Mouse (Mus musculus) layer of hippocampus, adult 9-10 months (tissue): ENCODE measurements around the gene Pgp.

Source experiments
- DNase-seq: peaks from one replicate; pipeline ENCODE4 v3.0.0; 2022; ENCODE audit warnings: low spot score

Pgp gene

DNA sequence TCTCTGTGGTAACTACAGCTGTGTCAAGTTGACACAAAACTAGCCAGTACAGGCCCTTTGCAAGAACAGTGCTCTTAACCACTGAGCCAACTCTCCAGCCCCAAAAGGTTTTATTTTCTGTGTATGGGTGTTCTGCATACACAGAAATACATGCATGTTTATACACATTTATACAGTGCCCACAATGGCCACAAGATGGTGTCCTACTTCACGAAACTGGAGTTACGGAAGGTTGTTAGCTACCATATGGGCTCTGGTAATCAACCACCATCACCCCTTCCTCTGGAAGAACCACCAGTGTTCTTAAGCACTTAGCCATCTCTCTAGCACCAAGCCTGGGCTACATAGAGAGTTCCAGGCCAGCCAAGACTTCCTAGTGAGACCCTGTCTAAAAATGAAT is 8.6 kb upstream of the Pgp start:
- no peak for DNase-seq

DNA sequence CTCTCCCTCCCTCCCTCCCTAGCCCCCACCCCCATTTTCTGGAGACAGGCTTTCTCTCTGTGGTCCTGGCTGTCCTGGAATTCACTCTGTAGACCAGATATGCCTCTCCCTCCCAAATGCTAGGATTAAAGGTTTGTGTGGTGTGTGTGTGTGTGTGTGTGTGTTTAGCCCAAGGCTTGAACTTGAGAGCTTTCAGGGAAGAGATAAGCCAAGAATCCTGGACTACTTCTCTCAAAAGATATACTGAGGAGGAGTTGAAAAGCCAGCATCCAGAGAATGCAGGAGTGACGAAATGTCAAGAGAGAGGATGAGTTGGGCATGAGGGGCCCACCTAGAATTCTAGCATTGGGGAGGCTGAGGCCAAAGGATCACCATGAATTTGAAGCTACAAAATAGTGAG is 7.3 kb upstream of the Pgp start:
- no peak for DNase-seq

DNA sequence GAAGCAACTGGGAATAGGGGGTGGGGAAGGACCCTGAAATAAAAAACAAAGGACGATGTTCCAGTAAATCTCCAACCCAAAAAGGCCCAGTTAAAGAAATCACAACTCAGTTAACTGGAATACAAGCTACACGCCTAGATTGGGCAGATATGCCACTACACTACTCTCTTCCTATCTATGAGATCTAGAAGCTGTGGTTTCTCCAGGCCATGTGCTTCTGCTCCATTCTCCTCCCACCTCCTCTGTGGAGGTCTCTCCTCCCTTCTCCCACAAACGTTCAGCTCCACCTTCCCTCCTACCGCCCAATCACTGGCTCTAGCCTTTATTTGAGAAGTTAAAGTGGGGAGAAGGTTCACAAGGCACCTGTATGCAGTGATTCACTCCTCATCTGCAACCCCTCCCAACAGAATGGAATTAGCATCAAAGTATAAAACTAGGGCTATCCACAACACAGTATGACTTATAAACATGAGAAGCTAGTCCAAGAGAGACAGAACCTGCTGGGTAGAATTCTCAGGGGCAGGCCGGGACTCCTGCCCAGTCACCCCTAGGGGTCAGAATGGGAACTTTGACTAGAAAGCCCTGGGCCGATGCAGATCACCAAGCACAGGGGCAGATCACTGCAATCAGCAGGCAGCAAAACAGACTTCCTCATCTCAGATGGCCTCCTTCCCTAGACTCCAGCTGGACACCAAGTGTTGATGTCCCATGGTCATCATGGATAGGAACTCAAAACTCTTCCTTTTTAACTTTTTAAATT is 6.6 kb upstream of the Pgp start:
- no peak for DNase-seq

DNA sequence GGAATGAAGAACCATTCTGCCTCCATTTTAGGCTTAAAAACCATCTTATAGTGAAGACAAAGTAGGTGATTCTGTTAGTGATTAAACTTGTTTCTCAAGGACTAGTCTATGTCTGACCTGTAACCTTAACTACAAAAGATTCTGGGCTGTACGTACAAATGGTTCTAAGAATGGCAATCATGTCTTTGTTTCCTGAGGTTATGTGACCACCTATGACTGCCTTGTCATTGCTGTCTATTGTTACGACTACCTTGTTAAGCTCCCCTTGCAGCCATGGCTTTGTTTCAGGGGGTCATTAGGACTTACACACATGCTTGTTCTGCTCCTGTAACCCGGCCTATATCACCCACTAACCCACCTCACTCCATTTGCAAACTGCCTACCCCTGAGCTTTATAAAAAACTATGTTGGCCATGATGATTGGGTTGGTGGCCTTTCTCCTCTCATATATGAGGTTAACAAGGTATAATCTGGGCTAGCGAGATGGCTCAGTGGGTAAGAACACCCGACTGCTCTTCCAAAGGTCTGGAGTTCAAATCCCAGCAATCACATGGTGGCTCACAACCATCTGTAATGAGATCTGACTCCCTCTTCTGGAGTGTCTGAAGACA is 1.5 kb upstream of the Pgp start:
- DNase-seq = no peak

- no peak for DNase-seq
Measured at GRCm38 (mm10) chr17:24469336-24469909, 769 bp upstream of the Pgp start.

- DNase-seq = no peak
Measured at GRCm38 (mm10) chr17:24470701-24471527, 722 bp downstream of the Pgp start.

DNA sequence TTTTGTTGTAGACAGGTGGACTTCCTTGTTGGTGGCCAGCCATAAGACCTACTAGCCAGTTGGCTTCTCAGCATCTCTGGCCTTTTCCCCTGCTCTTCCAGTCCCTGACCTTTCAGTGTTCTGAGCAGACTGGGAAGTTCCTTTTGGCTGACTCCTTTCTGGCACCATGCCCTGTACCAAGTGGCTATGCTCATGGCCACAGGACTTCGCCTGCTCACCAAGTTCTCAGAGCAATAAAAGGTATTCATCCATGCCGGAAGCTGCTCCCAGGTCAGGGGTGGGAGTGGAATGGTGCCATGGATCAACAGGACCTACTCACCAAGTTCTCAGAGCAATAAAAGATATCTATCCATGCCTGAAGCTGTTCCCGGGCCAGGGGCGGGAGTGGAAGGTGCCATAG is 2.3 kb downstream of the Pgp start:
- DNase-seq = no peak

DNA sequence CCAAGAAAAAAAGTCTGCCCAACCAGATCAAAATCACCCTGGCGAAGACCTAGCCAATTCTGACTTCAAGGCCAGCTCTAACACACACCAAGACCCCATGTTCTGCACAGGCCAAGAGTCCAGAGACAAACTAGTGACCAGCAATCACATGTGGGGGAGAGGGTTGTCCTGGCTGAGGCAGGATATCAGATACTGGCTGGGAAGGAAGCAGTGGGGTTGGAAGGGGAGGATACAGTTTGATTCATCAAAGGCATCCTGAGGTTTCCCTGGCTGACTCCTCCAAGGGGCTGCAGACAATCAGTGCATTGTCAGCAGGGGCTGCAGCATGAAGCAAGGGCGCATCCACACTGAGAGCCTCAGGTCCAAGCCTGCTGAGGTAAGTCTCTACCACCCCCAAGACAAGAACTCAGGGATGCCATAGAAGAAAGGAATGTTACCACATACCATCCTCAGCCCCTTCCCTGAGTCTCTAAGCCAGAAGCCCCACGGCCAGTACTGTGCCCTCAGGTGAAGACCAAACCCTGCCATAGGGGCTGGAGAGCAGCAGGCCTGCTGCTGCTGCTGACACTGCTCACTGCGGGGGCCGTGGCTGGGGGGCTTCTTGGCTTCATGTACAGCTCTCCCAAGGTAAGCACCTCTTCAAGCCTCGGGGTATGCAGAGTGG is 3.6 kb downstream of the Pgp start, which contains the start of gene Bricd5:
Bricd5 (plus strand) TSS at position 273 of the 664 bp plus-strand sequence.
- no peak for DNase-seq

GRCm38 (mm10) chr17:24474557-24474956 is 4.4 kb downstream of the Pgp start:
- DNase-seq = no peak

DNA sequence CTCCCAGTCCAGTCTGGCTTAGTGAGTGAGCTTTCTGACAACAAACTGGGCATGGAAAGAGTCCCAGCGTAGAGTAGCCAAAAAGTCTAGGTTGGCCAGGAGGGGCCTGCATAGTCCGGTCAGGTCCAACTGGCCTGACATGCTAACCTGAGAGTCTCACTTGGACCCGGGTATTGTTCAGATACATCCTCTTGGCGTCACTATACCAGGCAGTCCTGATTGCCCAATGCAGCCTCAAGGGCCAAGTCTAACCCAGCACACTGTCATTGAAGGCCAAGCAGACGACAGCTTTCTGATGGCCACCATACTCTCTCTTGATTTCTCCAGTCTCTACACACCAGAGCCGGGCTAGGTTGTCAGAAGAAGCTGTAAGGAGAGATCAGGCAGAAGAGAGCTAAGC is 5.4 kb downstream of the Pgp start:
- no peak for DNase-seq

DNA sequence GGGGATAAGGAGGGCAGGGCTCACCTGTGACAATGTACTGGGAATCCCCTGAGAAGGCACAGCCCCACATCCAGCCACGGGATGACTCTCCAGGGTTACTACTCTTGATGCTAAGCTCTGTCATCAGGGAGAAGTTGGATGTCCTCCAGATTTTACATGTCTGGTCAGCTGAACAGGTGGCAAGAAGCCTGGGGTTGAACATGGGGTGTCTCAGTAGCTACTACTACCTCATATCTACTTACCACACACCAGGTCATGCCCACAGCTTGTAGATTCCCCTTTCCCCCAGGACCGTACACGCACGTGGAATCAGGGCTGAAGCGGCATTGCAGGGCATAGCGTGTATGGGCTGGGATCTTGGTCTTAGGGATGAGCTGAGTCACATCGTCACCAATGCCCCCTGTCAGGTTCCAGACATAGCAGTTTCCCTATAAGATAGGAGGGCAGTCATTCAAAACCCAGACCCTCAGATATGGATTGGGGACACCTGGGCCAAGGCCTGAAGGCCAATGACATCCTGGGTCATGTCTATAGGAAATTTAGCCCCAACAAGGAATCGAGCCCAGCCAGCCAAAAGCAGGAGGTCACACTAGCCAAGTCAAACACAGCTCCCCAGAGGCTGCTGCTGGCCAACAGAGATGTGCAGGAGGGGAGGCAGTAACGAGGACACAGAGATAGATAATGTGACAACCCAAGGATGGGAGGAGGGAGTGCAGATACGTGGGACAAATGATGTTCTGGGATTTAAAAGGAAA is 6.0 kb downstream of the Pgp start:
- DNase-seq = no peak

DNA sequence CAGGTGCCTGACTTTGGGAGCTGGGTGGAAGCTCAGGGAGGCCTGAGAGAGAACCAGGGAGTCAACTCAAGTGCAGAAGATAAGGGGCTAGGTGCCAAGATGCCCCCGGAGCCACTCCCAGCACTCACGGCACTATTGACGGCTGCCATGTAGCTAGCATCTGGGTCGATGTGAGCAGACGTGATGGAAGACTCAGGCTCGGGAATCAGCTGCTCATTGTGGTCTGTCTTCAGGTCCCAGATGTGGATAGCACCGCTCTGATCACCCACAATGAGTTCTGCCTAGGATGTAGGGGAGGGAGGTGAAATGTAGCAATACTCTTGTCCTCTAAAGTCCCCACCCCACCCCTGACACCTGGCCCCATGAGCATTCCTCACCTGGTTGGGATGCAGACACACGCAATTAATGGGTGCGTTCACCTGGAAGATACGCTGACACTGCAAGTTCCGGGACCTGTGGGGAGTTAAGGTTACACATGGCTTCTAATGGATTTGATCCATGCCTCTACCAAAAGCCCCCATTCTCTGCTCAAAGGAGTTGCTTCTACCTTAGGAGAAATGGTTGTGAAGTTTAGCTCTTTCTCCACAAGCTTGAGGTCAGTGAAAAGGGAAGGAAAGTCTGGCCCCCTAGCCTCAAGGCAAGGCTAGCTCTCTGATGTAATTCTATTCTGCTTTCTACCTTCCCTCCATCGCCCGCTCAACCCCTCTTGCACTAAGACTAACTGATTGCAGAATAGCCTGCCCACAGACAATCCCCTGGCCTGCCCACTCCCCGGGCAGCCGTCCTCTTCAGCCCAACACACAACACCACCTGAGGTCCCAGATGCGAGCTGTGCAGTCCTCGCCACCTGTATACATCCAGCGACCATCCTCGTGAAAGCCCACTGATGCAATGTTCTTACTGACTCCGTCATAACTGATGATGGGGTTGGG is 7.1 kb downstream of the Pgp start:
- no peak for DNase-seq

DNA sequence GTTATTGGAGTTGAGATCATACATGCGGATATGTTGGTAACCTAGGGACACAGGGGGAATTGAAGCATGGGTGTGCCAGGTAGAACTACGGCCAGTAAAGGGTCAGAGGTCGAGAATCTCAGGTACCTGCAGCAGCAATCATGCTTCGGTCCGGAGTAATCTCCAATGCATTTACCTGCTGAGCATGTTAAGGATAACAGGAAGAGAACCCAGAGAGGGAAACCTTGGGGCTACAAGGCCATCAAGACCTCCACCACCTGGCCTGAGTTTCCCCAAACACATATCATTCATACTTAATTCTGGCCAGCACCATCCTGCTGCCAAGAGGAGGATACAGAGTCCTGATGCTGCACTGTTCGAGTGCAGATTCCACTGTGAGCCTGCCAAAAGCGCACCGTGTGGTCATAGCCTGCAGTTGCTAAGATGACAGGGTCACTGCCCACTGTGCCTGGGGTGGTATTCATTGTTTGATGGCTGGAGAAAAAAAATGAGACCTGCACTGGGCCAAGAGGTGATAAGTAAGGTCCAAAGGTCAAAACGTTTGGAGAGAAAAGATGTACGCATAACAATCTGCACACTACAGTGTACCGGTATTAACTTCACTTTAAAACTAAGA is 7.9 kb downstream of the Pgp start:
- DNase-seq = no peak

DNA sequence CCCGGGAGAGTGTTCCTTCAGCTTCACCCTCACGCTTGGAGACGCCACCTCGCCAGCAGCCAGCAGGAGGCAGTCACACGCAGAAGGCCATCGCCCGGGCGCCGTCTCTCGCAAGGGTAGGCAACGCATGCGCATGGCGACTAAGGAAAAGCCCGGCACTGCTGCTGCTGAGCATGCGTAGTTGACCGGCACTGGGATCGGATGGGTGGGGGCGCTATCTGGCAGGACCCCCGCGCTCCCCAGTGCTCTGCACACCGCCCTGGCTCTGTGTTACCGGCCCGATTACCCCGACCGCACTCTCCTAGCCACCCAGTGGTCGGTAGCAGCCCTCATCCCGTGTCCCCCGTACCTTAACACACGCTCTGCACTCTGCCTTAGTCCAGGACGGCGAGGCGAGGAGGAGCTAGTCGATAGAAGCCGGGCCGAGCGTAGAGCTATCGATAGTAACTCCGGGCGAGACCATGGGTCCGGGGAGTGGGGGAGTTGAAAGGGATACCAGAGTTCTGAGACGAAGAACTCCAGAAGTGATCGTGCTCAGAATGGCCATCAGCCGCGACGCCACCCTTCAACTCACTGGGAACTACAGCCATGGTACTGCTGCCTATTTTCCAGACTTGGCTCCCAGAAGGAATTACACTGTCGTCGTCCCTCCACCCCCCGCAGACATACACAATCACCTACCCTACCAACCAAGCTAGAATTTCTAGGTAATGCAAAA is 8.6 kb downstream of the Pgp start, which contains the start of gene Mlst8:
Mlst8 (minus strand) TSS at position 416 of the 718 bp plus-strand sequence.
- peak; percentile 97 for DNase-seq

- no peak for DNase-seq
Measured at GRCm38 (mm10) chr17:24479431-24479830, 9.2 kb downstream of the Pgp start.

DNA sequence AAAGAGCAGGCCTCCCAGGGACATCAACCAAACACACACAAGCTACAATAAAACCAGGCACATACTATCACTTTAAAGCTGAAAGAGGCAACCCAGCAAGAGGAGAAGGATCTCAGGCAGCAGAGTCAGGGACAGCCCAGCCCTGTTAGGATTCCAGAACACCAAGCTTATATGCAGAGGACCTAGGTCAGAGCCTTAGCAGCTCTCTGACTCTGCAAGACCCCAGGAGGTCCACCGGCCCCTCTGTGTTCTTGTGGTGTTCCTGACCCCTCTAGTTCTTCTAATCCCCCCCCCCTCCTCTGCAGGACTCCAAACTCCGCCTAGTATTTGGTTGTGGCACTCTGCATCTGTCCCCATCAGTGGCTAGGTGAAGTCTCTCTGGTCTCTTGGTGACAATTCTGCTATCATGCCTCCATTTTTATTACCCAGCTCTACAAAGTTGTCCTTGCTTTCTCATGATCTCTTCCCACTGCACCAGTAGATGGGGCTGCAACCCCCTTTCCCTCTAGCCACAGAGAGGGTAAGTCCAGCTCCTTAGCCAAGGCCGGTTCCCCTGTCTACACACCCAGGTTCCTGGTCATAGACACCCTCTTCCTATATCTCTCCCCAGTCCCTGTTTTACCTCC is 10.1 kb downstream of the Pgp start:
- DNase-seq = no peak

DNA sequence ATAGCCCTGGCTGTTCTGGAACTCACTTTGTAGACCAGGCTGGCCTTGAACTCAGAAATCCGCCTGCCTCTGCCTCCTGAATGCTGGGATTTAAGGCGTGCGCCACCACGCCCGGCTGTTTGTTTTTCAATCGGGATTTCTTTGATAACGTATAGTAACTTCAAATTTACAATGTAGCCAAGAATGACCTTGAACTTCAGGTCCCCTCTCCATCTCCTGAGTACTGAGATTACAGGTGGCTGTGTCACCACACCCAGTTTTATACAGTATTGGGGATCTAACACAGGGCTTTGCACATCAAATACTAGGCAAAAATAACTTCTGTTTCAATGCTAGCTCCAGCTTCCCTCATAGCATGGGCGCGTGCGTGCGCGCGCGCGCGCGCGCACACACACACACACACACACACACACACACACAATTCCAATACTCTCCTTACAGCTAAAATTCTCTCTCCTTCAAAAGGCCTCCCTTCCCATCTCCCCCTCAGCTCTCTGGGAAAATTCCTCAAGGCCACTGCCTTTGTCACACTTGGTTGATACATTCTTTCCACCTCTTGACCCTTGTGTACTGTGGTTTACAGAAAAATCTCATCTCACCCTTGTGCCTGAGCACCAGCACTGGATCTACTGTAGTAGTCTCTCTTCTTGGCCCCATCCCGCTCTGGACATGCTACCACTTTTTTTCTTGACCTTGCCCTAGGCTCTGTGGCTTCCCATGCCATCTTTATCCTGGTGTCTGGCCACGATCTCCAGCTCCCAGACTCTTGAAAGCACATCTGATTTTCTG is 11.0 kb downstream of the Pgp start:
- no peak for DNase-seq

DNA sequence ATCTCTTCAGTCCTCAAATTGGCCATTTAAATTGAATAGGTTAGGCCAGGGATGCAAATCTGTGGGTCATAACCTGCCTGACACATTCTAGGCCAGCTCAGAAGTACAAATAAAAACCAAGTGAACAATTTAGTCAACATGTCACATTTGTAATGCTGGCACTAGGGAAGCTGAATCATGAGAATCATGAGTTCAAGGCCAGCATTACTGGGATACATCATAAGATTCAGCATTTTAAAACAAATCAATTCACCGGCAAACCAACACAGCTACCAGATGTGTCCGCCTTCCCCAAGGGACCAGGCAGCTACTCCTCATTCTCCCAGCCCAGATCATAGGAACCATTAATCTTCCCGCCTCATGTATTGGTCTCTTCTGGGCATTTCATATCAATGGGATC is 13.3 kb downstream of the Pgp start:
- DNase-seq = no peak
